Mouse (Mus musculus): ENCODE data around the gene Ikzf1.

GRCm38 (mm10) chr11:11800304-11800703 is 115.5 kb downstream of the Ikzf1 start:
- TF ChIP-seq CTCF (IDR thresholded peaks at IDR 0.05; ENCODE audit: extremely low read depth, insufficient read depth, low read length) (no peak), POLR2A (IDR thresholded peaks at IDR 0.05; ENCODE audit: extremely low read depth, insufficient read depth, low read length) (no peak)
